Mouse (Mus musculus): ENCODE data around the gene Gse1.

DNA sequence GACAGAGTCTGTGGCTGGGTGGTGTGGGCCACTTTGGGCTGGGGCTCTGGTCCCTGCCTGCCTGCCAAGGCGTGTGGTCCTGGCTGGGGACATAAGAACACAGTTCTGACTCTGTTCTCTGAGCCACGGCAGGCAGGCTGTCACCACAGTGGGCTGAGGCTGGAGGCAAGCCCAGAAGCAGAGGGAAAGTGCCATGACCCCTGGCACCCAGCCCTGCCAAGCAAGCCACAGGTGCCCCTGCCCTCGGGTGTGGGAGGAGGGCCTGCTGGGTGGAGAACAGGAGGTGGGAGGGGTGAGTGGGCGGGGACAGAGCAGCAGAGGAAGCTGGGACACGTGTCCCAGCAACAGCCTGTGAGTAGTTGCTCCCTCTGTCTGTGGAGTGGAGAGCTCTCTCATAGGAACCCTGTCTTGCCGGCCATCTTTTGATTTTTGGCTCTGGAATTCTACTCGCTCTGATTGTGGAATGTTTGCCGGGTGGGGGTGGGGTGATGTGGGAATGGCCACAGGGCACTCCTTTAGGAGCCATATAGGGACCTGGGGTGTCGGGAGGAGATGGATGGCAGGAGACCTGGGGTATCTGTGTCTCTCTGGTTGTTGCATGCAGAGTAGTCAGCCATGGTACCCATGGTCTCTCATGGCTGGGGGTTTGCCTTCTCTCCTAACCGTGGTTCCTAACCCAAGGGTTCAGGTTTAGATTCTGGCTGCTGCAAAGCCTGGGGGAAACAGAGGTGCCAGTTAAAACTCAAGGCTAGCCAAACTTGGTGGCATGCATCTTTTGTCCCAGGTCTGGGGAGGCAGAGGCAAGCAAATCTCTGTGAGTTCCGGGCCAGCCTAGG is 140.8 kb downstream of the Gse1 start:
- TF ChIP-seq CTCF (IDR thresholded peaks at IDR 0.05) (peak; percentile 70), POLR2A (IDR thresholded peaks at IDR 0.05; ENCODE audit: insufficient read depth, low read depth, low read length) (no peak), EP300 (IDR thresholded peaks at IDR 0.05; ENCODE audit: insufficient read depth, low read depth, low read length) (peak; percentile 85)

Data from heart, adult 2 months (tissue).